Mouse (Mus musculus) heart, embryonic 14.5 days (tissue): Measurements from ENCODE around the gene Syt9. TPM values are rescaled to one million over a fixed set of nuclear protein-coding genes. Genes with fewer than 3 reads are reported as not detected.

Experiments
- ATAC-seq: fragments of 200-750 bp; cut with Nextera tagmentation; 2 replicates; pipeline ENCODE4 v1.8.0; 2017; ENCODE audit warnings: low read depth, moderate TSS enrichment; ENCODE audit not compliant: insufficient number of reproducible peaks, insufficient read depth, low FRiP score
- H3K27ac ChIP-seq, 2 experiments: fragments of 200-500 bp in 1 of 2; fragments of 300-500 bp in 1 of 2; sonication (generic) in 1 of 2; replicated peaks in 1 of 2; 2 replicates each; pipeline ENCODE4 v1.5.1; 2012 to 2014; ENCODE audit warnings: low read depth in 2 of 2, low read length in 2 of 2, control low read depth in 1 of 2, mild to moderate bottlenecking in 1 of 2, mixed read lengths in 1 of 2; ENCODE audit not compliant: control insufficient read depth in 1 of 2, insufficient read depth in 1 of 2
- H3K27me3 ChIP-seq: fragments of 300-500 bp; sonication (generic); 2 replicates; pipeline ENCODE4 v1.6.1; 2014; ENCODE audit warnings: mild to moderate bottlenecking, low read length, control low read depth; ENCODE audit not compliant: control insufficient read depth, insufficient read depth
- H3K36me3 ChIP-seq: fragments of 300-500 bp; sonication (generic); 2 replicates; pipeline ENCODE4 v1.6.1; 2014; ENCODE audit warnings: mild to moderate bottlenecking, control low read depth, low read length, mixed read lengths; ENCODE audit not compliant: control insufficient read depth, insufficient read depth
- H3K4me1 ChIP-seq, 2 experiments: fragments of 200-500 bp in 1 of 2; fragments of 300-500 bp in 1 of 2; sonication (generic) in 1 of 2; 2 replicates each; pipeline ENCODE4 v1.6.1; 2012 to 2014; ENCODE audit warnings: low read length in 2 of 2, control low read depth in 1 of 2, mixed read lengths in 1 of 2; ENCODE audit not compliant: control insufficient read depth in 2 of 2, insufficient read depth in 2 of 2
- H3K4me2 ChIP-seq: fragments of 300-500 bp; sonication (generic); 2 replicates; pipeline ENCODE4 v1.6.1; 2014; ENCODE audit warnings: mild to moderate bottlenecking, low read length
- H3K4me3 ChIP-seq, 2 experiments: fragments of 200-500 bp in 1 of 2; fragments of 300-500 bp in 1 of 2; sonication (generic) in 1 of 2; 2 replicates each; pipeline ENCODE4 v1.5.1; 2012 to 2014; ENCODE audit warnings: low read length in 2 of 2, mild to moderate bottlenecking in 2 of 2, control low read depth in 1 of 2, low read depth in 1 of 2, moderate library complexity in 1 of 2; ENCODE audit not compliant: control insufficient read depth in 1 of 2, insufficient read depth in 1 of 2
- H3K9ac ChIP-seq: fragments of 300-500 bp; sonication (generic); 2 replicates; pipeline ENCODE4 v1.6.1; 2014; ENCODE audit warnings: mild to moderate bottlenecking, low read length
- H3K9me3 ChIP-seq: fragments of 300-500 bp; sonication (generic); 2 replicates; pipeline ENCODE4 v1.6.1; 2016; ENCODE audit warnings: low read length, control low read depth; ENCODE audit not compliant: control insufficient read depth
- WGBS: fragments of 180-500 bp; shearing (Covaris S2); extraction: QIAGEN DNeasy Blood & Tissue Kit; methylation state at CpG from one replicate; pipeline ENCODE4 v1.1.7; 2014; 5-methylcytosine and 5-hydroxymethylcytosine counted together
- polyA plus RNA-seq: library from polyadenylated mRNA; unstranded; fragments of >200 nt; fragmentation: Nextera tagmentation; extraction: Ambion mirVana; gene quantifications from 2 replicates; pipeline ENCODE4 v1.2.1, GENCODE M21; 2014

Gene Syt9
- polyA plus RNA-seq, 1 experiment from 2014 or later: 0.54 TPM

DNA sequence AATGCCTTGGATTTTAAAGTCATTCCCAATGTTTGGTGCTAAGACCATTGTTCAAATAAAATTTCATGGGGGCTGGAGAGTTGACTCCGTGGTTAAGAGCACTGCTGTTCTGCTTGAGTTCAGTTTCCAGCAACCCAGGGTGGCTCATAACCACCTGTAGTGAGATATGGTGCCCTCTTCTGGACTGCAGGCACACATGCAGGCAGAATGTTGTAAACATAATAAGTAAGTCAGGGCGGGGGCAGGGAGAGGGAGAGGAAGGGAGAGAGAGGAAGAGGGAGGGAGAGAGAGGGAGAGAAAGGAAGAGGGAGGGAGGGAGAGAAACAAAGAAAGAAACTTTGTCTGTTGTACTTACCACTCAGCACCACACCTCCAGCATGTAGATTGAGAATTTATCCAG is 203.3 kb downstream of the Syt9 start:
- WGBS: 50% methylated on average over 2 of the region's 2 CpGs

DNA sequence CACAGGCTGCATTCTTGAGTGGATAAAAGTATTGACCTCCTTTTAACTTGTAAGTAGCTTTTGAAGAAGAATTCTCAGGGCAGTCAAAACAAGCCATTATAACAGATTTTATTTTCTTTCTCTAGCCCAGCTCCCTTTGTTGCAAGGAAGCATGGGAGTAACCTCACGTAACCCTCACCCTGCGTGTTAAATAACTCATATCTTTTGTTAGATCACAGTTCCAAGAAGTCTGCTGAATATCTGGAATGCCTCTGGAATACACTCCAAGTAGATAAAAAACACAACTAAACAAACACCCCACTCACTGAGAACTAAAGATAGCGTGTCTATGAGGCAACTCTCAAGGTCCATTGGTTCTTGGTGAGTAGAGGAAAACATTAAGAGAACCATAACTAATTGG is 203.7 kb downstream of the Syt9 start:
- no peak overlapping the region for H3K4me2 ChIP-seq
- ATAC-seq: no peak
- no peaks in the 10 kb centered on the region for H3K4me1 ChIP-seq
- no peak overlapping the region for H3K4me3 ChIP-seq
- H3K9me3 ChIP-seq: no peaks in the 10 kb centered on the region
- no peak overlapping the region for H3K9ac ChIP-seq
- H3K27me3 ChIP-seq: no peaks in the 10 kb centered on the region
- no peak overlapping the region for H3K27ac ChIP-seq
- H3K36me3 ChIP-seq: no peaks in the 10 kb centered on the region; the same call in 1 of the 2 replicates
- WGBS: 58% methylated on average over 3 of the region's 3 CpGs

More for the DNA sequence above, 203.3 kb downstream of the Syt9 start:
- no peak overlapping the region for H3K27ac ChIP-seq
- no peak overlapping the region for H3K4me2 ChIP-seq
- no peak overlapping the region for H3K9ac ChIP-seq
- ATAC-seq: no peak
- no peaks in the 10 kb centered on the region for H3K27me3 ChIP-seq
- no peaks in the 10 kb centered on the region for H3K4me1 ChIP-seq
- no peak overlapping the region for H3K4me3 ChIP-seq
- no peaks in the 10 kb centered on the region; the same call in 1 of the 2 replicates for H3K36me3 ChIP-seq
- H3K9me3 ChIP-seq: no peaks in the 10 kb centered on the region

DNA sequence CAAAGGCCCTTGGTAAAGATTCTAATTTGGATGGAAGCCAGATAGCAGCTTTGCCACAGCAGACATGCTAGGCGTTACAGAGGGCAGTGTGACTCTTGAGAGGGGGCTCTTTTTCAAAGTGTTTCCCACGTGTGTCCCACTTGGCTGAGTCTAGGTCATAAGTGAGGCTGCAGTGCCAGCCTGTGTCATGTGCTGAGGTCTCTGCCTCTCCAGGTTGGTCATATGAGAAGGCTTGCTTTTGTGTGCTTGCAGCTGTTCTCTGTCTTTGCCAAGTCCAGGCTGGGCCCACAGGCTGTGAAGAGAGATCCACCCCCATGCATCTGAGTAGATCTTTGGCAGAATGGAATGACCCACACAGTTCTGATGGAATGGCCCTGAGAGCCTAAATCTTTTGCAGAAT is 222.1 kb downstream of the Syt9 start:
- no peak overlapping the region for H3K4me2 ChIP-seq
- no peaks in the 10 kb centered on the region for H3K9me3 ChIP-seq
- no peak overlapping the region for H3K4me3 ChIP-seq
- H3K4me1 ChIP-seq: peaks cover 3 to 10% of the 10 kb centered on the region in 2 experiments; a peak in 1 of 4 replicates
- 27% methylated on average over 2 of the region's 2 CpGs for WGBS
- no peak overlapping the region for H3K9ac ChIP-seq
- no peaks in the 10 kb centered on the region for H3K27me3 ChIP-seq
- H3K36me3 ChIP-seq: 0 out of 2 replicates have a peak, but pooled peaks cover 4% of the 10 kb centered on the region
- no peak overlapping the region for H3K27ac ChIP-seq
- peak; percentile 29; the same call in 1 of the 2 replicates for ATAC-seq

DNA sequence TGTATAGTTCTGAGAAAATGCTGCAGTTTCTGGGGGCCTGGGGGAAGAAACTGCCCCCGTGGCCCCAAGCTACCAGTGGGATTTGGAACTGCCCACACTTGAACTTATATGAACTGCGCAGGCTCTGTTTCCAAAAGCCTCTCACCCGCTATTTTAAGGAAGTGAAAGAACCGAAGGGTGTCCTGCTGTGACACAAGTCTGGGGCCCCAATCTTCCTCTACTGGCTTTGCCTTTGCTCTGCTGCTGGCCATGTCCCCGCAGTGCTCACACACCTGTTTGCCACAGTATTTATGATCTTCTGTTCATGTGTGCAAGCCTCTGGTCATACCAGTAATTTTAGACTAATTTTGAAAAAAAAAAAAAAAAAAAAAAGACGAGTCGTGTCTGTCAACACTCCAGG is 223.4 kb downstream of the Syt9 start:
- Histone ChIP-seq H3K27me3 (no peaks in the 10 kb centered on the region), H3K9ac (peak overlapping the region; percentile 72; the same call in 1 of the 2 replicates), H3K36me3 (0 out of 2 replicates have a peak, but pooled peaks cover 4% of the 10 kb centered on the region), H3K4me2 (peak overlapping the region; percentile 95), H3K27ac (0 out of 4 replicates have a peak overlapping the region, but pooled peaks of 1 of the 2 experiments have one; percentile 33), H3K4me3 (peak overlapping the region in 1 of 2 experiments; percentile 54; a peak in 2 of 4 replicates), H3K9me3 (no peaks in the 10 kb centered on the region), H3K4me1 (peaks cover 3 to 10% of the 10 kb centered on the region in 2 experiments; a peak in 1 of 4 replicates)
- 28% methylated on average over 7 of the region's 7 CpGs for WGBS
- no peak for ATAC-seq

DNA sequence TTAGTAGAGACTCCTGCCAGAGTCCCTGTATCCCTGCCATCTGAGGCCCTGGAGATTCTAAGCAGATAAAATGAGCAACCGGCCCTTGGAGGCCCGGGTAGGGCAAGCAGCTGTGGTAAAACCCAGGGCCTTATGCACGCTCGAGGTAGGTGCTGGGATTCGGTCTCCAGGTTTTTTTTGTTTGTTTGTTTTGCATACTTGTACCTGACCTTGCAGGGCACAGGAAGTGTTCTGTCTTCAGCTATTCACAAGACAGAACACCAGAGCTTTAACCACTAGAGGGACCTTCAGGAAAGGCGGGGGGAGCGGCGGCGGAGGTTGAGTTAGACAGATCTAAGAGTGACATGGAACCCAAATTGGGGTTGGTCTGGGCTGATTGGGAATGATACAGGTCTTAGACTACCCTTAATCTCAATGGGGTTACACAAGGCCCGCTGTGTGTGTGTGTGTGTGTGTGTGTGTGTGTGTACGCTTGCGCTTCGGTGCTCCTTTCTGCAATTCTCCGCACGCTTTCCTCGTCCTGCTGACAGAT is 223.9 kb downstream of the Syt9 start:
- WGBS: under 1% methylated on average over 16 of the region's 16 CpGs
- 0 out of 2 replicates have a peak, but pooled peaks have one; percentile 27 for ATAC-seq
- H3K27ac ChIP-seq: peak overlapping the region; percentile 33 to 43; a peak in 2 of 4 replicates
- H3K4me1 ChIP-seq: peaks cover 3 to 10% of the 10 kb centered on the region in 2 experiments; a peak in 1 of 4 replicates
- H3K9me3 ChIP-seq: no peaks in the 10 kb centered on the region
- H3K36me3 ChIP-seq: 0 out of 2 replicates have a peak, but pooled peaks cover 4% of the 10 kb centered on the region
- H3K4me3 ChIP-seq: peak overlapping the region; percentile 54 to 80
- peak overlapping the region; percentile 72 for H3K9ac ChIP-seq
- no peaks in the 10 kb centered on the region for H3K27me3 ChIP-seq
- peak overlapping the region; percentile 95 for H3K4me2 ChIP-seq

DNA sequence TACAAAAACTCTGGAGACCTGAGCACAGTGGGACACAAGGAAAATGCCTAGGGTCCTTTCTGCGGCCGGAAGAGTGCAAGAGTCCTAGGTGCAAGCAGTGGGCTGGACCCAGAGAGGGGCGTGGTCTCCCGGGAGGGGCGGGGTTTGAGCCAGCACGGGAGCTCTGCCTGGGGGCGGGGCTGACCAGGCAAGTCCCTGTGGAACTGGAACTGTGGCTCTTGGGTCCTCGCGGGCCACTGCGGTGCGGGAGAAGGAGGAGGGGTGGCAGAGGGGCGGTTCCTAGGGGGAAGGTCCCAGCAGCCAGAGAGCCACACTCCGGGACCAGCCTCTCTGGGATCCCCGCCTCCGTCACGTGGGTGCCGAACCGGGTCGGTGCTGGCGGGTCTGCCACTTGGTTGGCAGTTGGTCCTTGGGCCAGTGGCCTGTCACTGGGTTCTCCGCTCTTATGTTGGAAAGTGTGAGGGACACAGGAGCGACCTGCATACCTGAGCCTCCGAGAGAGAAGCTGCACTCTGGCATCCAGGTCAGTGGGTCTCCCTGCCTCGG is 224.4 kb downstream of the Syt9 start, which contains the start of gene Ppfibp2:
TSS of gene Ppfibp2 (plus strand) at position 351 of the 546 bp plus-strand sequence.
- WGBS: 1% methylated on average over 23 of the region's 24 CpGs
- peak within 1 kb of the TSS; percentile 54 to 80 for H3K4me3 ChIP-seq
- H3K9ac ChIP-seq: peak within 1 kb of the TSS; percentile 72
- peaks cover 3 to 10% of the 10 kb centered on the region in 2 experiments; a peak in 1 of 4 replicates for H3K4me1 ChIP-seq
- H3K27me3 ChIP-seq: no peaks in the 10 kb centered on the region
- peak; percentile 84 for ATAC-seq
- 0 out of 2 replicates have a peak, but pooled peaks cover 4% of the 10 kb centered on the region for H3K36me3 ChIP-seq
- no peaks in the 10 kb centered on the region for H3K9me3 ChIP-seq
- peak within 1 kb of the TSS; percentile 33 to 43; a peak in 2 of 4 replicates for H3K27ac ChIP-seq
- H3K4me2 ChIP-seq: peak within 1 kb of the TSS; percentile 95

DNA sequence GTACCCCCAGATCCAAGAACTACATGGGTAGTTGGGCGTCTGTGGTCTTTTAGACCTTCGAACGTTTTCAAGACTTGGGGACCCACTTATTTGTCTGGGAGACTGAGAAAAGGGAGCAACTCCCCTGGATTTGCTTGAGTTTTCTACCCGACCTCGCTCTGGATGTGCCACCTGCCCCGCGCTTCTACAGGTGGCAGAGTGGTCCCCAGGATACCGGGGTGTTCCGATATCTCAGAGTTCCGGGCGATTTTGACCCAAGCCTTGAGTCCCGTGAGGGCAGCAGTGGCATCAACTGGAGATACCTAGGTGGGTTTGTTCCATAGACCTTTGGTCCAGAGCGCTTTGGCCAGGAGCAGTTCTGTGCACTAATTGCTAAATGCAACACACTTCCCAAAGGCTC is 224.9 kb downstream of the Syt9 start:
- no peak for ATAC-seq
- peak overlapping the region; percentile 54 to 80 for H3K4me3 ChIP-seq
- H3K27ac ChIP-seq: no peak overlapping the region
- peaks cover 3 to 10% of the 10 kb centered on the region in 2 experiments; a peak in 1 of 4 replicates for H3K4me1 ChIP-seq
- H3K4me2 ChIP-seq: peak overlapping the region; percentile 95
- 0 out of 2 replicates have a peak, but pooled peaks cover 3% of the 10 kb centered on the region for H3K36me3 ChIP-seq
- WGBS: 12% methylated on average over 13 of the region's 13 CpGs
- no peaks in the 10 kb centered on the region for H3K9me3 ChIP-seq
- H3K9ac ChIP-seq: peak overlapping the region; percentile 72
- H3K27me3 ChIP-seq: no peaks in the 10 kb centered on the region
